Mouse (Mus musculus) gastrocnemius, postnatal 14 days (tissue): ENCODE data around the gene Plscr2. TPM values are rescaled to one million over a fixed set of nuclear protein-coding genes. Genes with fewer than 3 reads are reported as not detected.

Source experiments
- DNase-seq: peaks from one replicate; pipeline ENCODE4 v3.0.0; 2021; ENCODE audit warnings: mixed read lengths
- intact Hi-C: fragments of 180-260 bp; cut with DNase I; formaldehyde crosslinking; loops from one replicate; pipeline ENCODE4 v1.15.1; 2025; ENCODE audit warnings: low total_unique reads
- long read RNA-seq, 2 experiments: library from polyadenylated mRNA; stranded (forward); transcript quantifications; one replicate each; pipeline ENCODE4 v2.0.0; 2021
- total RNA-seq, 2 experiments: library from RNA; stranded (reverse); gene quantifications; 2 replicates each; pipeline ENCODE4 v1.2.3; 2021

The Plscr2 gene
- 1 to 10 TPM in 1 of 2 experiments, under 1 TPM in 1; 0.51 to 1.0 TPM for total RNA-seq
- long read RNA-seq, experiment 1, result 0 reads
- long read RNA-seq, experiment 2, partial matches to known transcripts, result 0 of 1 reads
- long read RNA-seq, experiment 2, other reads (novel, unspliced or antisense), result 0 of 1 reads

DNA sequence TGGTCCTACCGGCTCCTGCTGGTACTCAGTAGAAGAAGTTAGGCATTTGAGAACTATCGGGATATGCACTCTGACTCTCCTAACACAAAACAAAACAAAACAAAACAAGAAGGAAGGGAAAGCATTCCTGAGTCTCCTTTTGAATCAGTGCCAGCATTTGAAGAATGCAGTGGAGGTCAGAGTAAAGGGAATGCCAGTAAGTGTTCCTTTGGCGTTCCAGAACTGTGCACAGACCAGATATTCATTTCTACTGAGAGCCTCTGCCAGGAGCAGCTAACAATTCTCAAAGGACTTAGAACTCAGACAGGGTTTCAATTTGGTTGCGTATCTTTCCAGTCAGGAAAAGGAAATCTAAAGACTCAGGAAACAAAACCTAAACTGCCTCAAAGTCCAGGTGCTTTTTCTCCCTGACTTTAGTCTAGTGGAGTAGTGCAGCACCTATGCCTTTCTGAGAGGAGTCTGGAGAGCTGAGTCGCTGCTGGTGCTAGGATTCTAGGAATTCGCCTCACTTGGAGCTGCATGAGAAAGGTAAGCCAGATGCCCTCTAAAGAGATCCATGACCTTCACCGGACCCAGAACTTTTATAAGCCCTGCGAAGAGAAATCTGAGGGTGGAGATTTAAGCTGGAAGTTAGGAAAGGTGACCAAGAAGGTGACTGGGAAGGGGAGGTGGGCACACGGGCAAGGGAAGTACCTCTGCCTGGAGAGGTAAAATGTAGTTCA, at the start of gene Plscr2:
TSS of gene Plscr2 (plus strand) at position 117 of the 722 bp plus-strand sequence.
- peak; percentile 9 for DNase-seq
- intact Hi-C loops, result no loop called here

DNA sequence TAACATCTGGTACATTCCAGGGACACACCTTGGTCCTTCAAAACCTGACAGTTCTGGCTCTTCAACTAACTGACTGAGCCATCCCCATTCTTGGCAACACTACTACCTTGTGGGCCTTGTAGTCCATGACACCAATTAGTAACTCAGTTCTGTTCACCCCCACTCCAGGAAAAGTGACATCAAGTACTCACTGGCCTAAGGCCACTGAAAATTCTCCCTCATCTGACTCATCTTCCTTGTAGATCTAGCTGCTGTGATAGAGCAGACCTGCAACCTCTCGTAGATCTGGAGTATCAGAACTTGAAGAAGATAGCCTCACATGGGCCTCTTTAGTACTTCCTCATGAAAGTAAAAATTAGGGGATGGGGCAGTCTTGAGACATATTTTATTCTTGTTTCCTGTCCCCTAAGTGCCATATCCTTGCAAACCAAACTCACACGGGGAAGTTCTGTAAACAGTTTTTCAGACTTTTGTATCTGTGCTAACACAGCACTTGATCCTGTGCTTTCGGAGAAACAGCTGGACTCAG, 49.2 kb upstream of the Plscr2 start:
- no peak for DNase-seq
- intact Hi-C loops, result no loop called here

- no peak for DNase-seq
- intact Hi-C loops, result no loop called here
Measured at GRCm38 (mm10) chr9:92226795-92227194, 48.6 kb upstream of the Plscr2 start.

GRCm38 (mm10) chr9:92228867-92229832, 46.3 kb upstream of the Plscr2 start:
- DNase-seq, result no peak
- intact Hi-C loops, result no loop called here

- intact Hi-C loops, result no loop called here
- no peak for DNase-seq
Measured at GRCm38 (mm10) chr9:92229833-92230205, 45.6 kb upstream of the Plscr2 start.

DNA sequence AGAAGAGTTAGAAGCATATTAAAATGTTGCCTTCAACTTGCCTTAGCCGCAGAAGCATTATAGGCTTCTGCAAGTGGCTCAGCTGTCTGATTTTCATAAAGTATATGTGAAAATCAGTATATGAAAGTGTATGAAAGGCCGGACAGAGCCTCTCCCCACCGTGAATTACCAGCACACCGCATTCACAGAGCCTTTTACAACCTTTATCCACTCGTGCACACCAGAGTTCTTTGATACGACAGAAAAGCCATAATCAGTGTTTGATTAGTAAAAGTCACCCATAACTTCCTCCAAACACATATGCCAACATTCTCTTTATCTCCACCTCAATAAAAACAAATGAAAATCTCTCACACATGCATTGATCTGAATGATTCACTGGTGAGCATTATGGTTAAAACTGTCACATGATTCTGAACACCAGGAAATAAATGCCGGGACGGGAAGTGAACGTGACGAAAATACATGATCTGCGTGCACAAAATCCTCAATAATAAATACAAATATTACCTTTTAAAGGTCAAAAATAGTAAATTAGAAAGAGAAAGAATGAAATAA, 40.4 kb upstream of the Plscr2 start:
- DNase-seq, result no peak
- intact Hi-C loops, result no loop called here

DNA sequence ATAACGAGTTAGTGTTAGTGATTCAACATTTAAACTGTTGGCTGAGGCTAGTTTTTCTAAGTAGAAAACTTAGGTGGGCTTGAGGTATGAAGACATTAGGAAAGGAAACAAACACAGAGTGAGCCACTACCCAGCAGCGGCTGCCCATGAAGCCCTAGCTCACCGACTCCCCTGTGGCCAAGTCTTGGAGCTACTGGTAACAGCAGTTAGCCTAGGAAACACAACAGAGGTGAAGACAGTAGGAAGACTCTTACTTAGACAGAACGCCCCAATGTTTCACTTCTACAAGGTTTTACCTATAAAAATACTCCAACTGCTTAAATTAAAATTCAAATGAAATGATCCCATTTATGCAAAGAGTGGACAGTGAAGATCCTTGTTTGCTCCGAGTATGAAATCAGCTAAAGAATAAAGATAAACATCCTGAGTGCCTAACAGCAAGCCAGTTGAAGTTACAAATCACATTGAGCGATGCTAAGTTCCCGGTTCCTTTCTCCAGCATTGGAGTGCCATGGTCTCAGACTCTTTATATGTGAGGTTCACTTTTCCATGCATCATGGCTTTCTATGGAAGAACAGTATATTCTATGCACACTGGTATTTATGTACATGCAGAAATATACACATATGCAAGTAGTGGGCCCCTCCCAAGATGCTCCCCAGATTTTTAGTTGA, 26.5 kb upstream of the Plscr2 start:
- DNase-seq, result no peak
- intact Hi-C loops, result no loop called here

DNA sequence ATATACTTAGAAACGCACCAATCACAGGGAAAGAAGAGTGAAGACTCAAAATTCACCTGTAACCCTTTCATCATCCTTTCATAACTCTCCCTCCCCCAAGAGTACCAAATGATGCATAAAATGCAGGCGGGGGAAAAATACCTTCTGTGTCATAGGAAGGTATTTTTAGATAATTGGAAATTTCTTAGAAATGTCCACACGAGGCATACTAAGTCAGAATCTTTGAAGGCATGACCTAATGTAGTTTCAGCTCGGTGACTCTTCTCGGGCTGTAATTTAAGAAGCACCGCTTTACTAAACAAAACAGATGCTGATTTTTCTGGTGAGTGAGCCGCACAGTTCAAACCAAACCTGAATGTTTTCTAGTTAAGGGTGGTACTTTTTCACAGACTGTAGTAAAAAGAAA, 26.0 kb upstream of the Plscr2 start, which contains the start of gene Plscr1:
TSS of gene Plscr1 (plus strand) at position 304 of the 406 bp plus-strand sequence.
- intact Hi-C loops, result no loop called here
- DNase-seq, result no peak

GRCm38 (mm10) chr9:92249987-92250772, 25.2 kb upstream of the Plscr2 start:
- intact Hi-C loops, result no loop called here

DNA sequence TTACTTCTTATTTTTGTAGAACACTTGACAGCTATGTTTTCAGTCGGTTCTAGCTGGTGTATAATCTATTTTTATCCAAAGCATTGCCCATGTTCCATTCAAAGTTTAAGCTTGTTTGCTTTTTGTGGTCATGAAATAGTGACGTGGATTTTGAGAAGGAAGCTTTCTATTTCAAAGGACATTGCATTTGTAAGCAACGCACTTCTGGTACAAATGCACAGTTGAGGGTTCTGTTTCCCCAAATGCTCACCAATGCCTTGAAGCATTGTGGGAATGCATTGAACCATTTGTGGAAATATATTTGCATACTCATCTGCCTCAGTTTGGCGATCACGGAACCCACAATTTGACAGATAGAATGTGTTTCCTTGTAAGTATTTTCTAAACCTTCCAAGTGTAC, 22.7 kb upstream of the Plscr2 start:
- no peak for DNase-seq
- intact Hi-C loops, result no loop called here

More at GRCm38 (mm10) chr9:92249987-92250772, 25.2 kb upstream of the Plscr2 start:
- DNase-seq, result peak; percentile 81

DNA sequence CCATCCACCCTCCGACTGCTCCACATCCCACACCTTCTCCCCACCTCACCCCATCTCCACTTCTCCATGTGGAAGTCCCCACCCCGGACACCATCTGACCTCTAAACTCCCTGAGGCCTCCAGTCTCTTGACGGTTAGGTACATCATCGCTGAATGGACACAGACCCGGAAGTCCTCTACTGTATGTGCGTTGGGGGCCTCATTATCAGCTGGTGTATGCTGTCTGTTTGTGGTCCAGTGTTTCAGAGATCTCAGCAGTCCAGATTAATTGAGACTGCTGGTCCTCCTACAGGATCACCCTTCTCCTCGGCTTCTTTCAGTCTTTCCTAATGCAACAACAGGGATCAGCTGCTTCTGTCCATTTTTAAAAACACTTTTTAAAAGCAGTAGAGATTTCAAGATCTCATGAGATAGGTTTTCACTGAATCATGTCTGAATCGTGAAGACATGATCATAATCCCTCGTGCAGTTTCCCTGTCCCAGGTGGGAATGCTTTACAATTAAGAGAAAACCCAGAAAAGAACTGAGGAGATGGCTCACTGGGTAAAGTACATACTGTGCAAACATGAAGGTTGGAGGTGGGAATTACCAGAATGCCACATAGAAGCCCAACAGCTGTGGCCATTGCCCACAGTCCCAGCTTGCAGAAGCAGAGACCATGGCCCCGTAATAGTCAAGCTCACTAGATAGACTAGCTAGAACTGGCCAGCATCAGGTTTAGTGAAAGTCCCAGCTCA, 21.6 kb upstream of the Plscr2 start:
- DNase-seq, result no peak
- intact Hi-C loops, result no loop called here

DNA sequence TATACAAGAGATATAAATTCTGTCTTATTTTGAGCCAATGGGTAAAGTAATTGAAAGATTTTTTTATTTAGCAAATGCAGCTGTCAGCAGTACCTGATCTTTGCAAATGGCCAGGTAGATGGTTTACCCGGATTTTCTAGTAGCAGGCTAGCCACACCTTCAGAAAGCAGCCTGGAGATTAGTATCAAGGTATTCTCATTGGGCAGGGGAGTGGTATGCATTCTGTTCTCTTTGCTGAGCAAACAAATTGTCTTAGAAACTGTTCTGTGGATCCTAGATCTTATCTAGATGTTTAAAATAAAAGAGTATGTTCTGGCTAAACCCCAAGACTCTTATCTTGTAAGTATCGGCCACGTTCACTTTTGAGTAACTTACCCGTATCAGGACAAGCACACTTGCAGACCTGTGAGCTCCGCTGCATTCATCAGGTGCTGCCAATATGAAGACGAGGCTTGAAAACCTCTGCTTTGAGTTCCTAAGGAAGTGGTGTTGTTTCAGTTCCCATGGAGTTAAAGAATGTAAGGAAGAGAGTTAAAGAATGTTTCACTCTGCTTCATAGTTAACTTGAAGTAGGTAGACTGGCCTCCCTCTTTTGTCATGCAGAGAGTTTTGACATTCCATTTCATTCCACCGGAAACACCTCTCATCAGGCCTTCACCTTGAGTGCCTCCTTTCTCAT, 14.8 kb upstream of the Plscr2 start:
- intact Hi-C loops, result no loop called here
- no peak for DNase-seq

GRCm38 (mm10) chr9:92265719-92266118, 9.7 kb upstream of the Plscr2 start:
- intact Hi-C loops, result no loop called here

GRCm38 (mm10) chr9:92266558-92267171, 8.7 kb upstream of the Plscr2 start:
- intact Hi-C loops, result no loop called here
- DNase-seq, result no peak

More at GRCm38 (mm10) chr9:92265719-92266118, 9.7 kb upstream of the Plscr2 start:
- no peak for DNase-seq

DNA sequence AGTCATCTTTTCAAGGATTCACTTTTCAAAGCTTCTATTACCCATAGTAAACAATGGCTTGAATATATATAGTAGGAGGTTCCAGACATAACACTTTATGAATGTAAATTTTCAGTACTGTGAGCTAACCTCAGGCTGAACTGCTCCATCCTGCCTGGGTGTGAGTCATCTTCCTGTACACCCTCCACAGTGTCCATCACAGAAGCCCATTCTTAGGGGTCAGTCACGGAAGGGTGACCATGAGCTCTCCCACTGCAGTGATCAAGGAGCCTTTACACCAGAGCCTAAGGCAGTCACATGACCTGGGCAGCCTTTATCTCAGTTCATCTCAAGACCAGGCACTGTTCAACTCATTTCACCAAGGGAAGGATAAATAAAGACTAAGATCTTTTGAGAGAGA, 7.7 kb upstream of the Plscr2 start:
- intact Hi-C loops, result no loop called here
- DNase-seq, result no peak

DNA sequence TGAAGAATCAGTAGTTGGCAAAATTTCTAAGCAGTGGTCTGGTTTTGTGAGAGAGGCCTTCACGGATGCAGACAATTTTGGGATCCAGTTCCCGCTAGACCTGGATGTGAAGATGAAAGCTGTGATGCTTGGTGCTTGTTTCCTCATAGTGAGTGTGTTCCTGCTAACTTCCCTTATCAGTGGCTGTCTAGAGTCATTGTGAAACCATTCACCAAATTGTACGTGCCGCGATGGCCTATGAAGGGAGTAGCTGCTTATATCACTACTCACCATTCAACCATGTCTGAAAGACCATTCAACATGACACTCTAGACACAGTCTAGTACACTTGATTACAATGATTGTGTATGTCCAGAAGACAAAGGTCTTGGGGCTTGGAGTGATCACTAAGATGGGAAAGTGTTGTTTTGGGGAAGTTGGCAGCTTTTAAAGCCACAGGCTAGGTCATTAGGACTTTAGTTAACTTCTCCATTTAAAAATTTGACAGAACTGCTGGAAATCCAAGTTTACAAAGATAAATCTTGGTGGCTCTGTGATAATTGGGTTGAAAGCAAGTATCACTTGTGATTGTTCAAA, 5.5 kb upstream of the Plscr2 start:
- DNase-seq, result no peak
- intact Hi-C loops, result no loop called here
